Mouse (Mus musculus) thymus, postnatal 4 days (tissue): Measurements from ENCODE around the gene Rprm.
A peak's percentile ranks its signal among the peaks of the same experiment; 100 is the strongest.

Experiments used
- DNase-seq: peaks from one replicate; pipeline ENCODE4 v3.0.0; 2021

Rprm gene

GRCm38 (mm10) chr2:54085430-54086087 lies at the start of gene Rprm:
Gene Rprm (minus strand): TSS chr2:54085552.
- peak; percentile 80 for DNase-seq

GRCm38 (mm10) chr2:54119305-54119704 lies 34.0 kb upstream of the Rprm start:
- DNase-seq: no peak

- peak; percentile 9 for DNase-seq
Measured at GRCm38 (mm10) chr2:54118881-54119280, 33.5 kb upstream of the Rprm start.

GRCm38 (mm10) chr2:54111294-54111693 lies 25.9 kb upstream of the Rprm start:
- no peak for DNase-seq

GRCm38 (mm10) chr2:54106232-54106726 lies 20.9 kb upstream of the Rprm start:
- DNase-seq: no peak

- DNase-seq: no peak
Measured at GRCm38 (mm10) chr2:54099939-54100338, 14.6 kb upstream of the Rprm start.

- DNase-seq: no peak
Measured at GRCm38 (mm10) chr2:54092616-54093015, 7.3 kb upstream of the Rprm start.

- no peak for DNase-seq
Measured at GRCm38 (mm10) chr2:54086254-54086653, 902 bp upstream of the Rprm start.

GRCm38 (mm10) chr2:54084737-54085429 lies 469 bp downstream of the Rprm start:
- DNase-seq: no peak

GRCm38 (mm10) chr2:54083861-54084736 lies 1.3 kb downstream of the Rprm start:
- peak; percentile 7 for DNase-seq

- DNase-seq: no peak
Measured at GRCm38 (mm10) chr2:54078961-54079360, 6.4 kb downstream of the Rprm start.

- DNase-seq: no peak
Measured at GRCm38 (mm10) chr2:54071526-54071925, 13.8 kb downstream of the Rprm start.

GRCm38 (mm10) chr2:54062421-54062820 lies 22.9 kb downstream of the Rprm start:
- DNase-seq: no peak

- DNase-seq: no peak
Measured at GRCm38 (mm10) chr2:54061039-54061438, 24.3 kb downstream of the Rprm start.
